Mouse (Mus musculus): Measurements from ENCODE around the gene Gm42421.

Gm42421 gene

DNA sequence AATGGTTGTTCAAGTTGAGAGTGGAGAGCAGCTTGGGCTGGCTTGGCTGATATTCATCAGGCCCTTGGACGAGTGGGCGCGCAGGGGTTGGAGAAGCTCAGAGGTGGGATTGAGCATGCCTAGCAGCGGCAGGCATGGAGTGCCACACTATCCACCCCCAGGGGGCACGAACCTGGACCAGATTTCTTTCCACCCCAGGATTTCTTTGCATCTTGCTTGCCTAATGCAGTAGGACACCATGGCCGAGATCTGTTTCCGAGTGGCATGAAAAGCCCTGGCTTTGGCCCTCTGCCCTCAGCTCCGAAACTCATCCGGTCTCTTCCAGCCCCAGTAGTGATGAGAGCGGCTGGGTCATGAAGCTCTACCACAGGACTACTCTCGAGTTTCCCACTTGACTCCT, 5.4 kb downstream of the Gm42421 start:
- in situ Hi-C loops (cut with MboI, MseI), result no loop called here

DNA sequence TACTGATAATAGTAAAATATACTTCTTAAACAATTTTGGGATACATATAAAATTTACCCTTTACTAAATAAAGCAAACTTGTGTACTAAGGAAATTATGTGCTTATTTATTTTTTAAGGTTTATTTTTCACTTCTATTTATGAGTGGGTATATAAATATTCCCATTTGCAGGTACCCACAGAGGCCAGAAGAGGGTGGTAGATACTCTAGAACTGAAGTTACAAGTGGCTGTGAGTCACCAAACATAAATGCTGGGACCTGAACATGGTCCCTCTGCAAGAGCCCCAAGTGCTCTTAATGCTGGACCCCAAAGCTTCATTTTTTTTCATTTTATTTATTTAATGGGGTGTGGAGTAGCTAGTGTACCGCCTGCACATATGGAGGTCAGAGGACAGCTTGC, 5.9 kb downstream of the Gm42421 start:
- in situ Hi-C loops (cut with MboI, MseI), result no loop called here

- in situ Hi-C loops (cut with MboI, MseI), result no loop called here
These were observed 8.2 kb downstream of the Gm42421 start for GRCm38 (mm10) chr5:143936156-143936555.

DNA sequence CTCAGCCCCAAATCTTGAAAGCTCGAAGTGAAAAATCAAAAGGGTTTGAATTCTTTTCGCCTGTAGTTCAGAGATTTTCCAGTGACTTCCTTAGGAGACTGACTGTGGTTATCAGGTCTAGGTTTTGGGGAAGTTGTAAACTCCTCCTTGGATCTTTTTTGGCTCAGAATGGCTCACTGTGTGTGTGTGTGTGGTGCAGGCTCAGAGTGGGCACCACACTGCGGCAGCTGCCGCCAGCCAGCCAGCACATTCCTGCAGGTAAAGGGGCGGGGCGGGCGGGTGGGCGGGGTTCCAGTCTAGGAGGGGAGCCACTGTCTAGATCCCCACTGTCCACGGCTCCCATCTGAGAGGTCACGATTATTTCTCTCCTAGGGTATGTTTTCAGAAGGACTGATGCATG, 13.6 kb downstream of the Gm42421 start:
- in situ Hi-C loops (cut with MboI, MseI), result no loop called here

DNA sequence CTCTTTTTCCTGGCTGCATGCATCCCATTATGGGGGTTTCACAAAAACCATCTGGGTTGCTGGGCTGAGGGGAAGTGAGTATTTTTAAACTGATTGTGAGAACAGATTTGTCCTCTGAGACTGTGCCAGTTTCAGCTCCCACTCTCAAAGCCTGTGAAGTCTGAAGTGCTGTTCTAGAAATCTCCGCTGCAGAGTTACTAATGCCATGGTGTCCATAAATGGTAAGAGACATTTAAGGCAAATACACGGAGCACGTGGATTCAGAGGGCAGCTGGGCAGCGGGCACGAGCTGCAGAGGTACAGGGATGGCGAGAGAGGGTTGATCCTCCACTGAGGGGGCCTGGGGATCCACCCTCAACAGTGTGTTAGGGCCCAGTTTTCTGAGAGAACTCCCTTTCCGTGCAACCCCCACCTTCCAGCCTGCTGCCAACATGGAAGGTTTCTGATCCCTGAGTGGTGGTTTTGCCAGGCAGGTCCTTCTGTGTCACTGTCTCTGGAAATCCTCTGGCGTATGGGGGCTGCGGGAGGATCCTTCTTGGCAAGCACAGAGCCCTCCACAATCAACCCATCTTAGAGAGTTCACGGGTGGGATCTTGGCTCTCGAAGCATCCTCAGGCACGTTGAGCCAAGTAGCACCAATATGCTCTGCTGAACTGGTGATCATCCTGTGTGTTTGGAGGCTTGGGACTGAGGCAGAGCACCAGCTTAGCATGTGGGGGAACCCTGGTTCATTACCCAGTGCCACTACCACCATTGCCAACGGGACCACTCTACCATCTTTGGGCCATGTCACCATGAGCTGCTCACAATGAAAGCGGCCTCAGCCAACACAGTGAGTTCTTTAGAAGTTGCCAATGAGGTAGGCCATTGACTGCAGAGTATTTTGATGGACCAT, 15.5 kb downstream of the Gm42421 start:
- in situ Hi-C loops (cut with MboI, MseI), result no loop called here

DNA sequence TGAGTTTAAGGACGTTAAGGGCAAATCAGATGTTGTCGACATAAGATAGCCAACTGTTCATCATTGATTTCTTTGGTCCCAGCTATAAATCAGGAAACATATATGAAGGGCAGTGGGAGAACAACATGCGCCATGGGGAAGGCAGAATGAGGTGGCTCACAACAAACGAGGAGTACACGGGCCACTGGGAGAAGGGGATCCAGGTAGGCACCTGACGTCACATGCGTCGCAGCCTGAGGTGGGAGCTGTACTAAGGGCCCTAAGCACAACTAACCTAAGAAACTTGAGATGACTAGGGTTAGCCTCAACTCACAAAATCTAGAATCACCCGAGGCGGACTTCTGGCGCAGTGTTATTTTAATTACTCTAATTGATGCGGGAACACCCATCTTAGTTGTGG, 20.4 kb downstream of the Gm42421 start:
- in situ Hi-C loops (cut with MboI, MseI), result no loop called here

DNA sequence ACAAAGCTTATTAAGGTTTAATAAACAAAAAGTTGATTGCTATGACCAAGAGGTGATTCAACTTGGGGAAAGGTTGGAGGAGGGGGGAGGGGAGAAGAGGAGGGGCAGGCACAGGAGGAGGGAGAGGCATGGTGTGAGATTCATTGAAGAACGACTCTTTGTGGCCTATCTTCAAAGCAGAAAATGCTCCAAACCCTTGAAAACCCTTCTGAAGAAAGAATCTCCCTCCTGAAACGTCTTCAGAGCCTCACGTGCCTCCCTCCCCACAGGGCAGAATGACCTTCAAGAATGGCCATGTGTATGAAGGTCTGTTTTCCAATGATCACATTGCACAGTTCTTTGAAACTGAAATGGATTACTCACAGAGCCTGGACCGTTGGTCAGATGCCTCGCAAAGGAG, 22.0 kb downstream of the Gm42421 start:
- in situ Hi-C loops (cut with MboI, MseI), result no loop called here

DNA sequence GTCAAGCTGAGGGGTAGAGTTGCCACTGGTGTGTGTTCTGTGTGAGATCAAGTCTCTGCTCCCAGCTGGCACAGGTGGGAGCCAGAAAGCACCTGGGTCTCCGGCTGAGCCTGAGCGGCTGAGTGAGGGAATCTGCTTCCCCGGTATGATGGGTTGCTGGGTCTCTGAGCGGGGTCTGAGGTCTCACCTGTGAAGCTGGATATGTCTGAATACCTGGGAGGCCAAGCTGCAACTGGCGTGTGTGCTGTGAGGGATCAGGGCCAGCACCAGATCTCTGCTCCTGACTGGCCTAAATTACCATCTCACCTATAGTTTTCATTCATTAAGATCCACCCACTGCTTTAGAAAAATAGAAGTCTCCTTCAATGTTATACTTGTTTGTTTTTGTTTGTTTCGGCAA, 29.1 kb downstream of the Gm42421 start:
- in situ Hi-C loops (cut with MboI, MseI), result no loop called here

- in situ Hi-C loops (cut with MboI, MseI), result no loop called here
These were observed 31.6 kb downstream of the Gm42421 start for GRCm38 (mm10) chr5:143959551-143959950.

DNA sequence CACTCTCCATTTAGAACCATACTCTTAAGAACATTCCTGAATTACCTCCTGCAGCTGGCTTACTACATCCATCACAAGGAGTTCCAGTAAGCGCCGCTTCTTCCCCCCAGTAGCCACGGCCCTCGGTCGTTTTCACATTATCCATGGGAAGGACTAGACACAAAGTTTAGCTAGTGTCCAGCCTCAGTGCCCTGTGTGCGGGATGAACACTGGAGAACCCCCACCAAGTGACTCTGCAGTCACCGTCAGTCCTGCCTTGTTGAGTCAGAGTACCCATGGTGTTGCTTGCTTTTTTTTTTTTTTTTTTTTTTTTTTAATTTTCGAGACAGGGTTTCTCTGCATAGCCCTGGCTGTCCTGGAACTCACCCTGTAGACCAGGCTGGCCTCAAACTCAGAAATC, 33.2 kb downstream of the Gm42421 start:
- in situ Hi-C loops (cut with MboI, MseI), result no loop called here

DNA sequence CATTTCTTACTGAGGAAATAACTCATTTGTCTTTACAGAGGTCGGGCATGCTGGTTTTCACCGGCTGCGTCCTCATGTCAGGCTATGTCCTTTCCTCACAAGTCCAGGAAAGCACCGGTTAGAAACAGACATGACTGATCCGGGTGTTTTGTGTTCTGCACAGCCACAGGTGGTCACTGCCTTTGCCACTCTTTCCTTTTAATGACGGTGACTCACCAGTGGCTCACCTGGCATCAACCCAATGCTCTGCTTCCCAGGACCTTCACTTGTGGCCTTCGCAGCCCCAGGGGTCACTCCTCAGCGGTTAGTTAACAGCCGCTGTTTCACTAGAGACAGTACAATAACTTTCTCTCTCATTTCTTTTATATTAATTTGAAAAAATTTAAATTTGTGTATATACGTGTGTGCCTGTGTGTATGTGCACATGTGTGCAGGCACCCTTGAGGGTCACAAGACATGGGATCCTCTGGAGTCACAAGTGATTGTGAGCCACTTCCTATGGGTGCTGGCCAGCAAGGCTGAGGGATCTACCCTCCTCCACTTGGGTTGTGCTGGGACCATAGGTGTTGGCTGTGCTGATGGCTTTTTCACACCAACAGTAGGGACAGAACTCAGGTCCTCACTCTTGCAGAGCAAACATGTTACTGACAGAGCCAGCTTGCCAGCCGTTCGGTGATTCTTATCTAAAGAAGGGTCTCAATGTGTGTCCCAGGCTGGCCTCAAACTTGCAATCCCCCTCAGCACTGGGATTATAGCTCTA, 37.8 kb downstream of the Gm42421 start:
- in situ Hi-C loops (cut with MboI, MseI), result no loop called here

DNA sequence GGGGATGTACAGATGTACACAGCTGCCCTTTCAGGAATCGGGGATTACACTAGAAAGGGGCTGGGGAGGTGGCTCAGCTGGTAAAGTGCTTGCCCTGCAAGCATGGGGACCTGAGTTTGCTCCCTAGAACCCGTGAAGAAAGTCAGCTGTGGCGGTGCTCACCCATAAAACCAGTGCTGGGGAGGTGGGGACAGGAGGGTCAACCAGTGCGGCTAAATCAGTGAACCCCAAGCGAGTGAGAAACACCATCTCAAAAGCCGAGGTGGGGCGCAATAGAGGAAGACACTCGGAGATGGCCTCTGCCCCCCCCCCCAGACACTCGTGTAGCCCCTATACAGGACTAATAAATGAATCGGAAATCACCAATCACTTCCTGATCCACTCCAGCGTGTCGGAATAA, 38.7 kb downstream of the Gm42421 start:
- in situ Hi-C loops (cut with MboI, MseI), result no loop called here

- in situ Hi-C loops (cut with MboI, MseI), result no loop called here
These were observed 44.7 kb downstream of the Gm42421 start for GRCm38 (mm10) chr5:143972628-143973027.

DNA sequence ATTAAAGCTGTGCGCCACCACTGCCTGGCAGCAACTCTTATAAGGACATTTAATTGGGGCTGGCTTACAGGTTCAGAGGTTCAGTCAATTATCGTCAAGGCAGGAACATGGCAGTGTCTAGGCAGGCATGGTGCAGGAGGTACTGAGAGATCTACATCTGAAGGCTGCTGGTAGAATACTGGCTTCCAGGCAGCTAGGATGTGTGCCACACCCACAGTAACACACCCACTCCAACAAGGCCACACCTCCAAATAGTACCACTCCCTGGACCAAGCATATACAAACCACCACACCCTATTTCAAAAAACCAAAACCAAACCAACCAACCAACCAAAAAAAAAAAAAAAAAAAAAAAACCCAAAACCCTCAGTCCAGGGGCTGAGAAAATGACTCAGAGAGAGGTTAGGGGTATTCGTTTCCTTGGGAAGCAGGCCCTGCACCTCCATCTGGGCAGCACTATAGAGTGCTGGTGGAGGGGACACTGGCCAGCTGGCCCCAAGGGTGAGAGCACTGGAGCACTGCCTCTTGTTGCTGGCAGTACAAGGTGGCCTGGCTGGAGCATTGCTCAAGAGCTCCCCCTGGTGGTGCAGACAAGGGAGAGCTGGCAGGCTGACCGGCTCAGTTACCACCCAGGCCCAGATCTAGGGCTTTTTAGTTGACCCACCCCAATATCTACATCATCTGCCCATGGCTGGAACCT, 47.1 kb downstream of the Gm42421 start:
- in situ Hi-C loops (cut with MboI, MseI), result no loop called here

GRCm38 (mm10) chr5:143975631-143975933, 47.6 kb downstream of the Gm42421 start:
- in situ Hi-C loops (cut with MboI, MseI), result no loop called here

GRCm38 (mm10) chr5:143976232-143976631, 48.3 kb downstream of the Gm42421 start:
- in situ Hi-C loops (cut with MboI, MseI), result no loop called here

DNA sequence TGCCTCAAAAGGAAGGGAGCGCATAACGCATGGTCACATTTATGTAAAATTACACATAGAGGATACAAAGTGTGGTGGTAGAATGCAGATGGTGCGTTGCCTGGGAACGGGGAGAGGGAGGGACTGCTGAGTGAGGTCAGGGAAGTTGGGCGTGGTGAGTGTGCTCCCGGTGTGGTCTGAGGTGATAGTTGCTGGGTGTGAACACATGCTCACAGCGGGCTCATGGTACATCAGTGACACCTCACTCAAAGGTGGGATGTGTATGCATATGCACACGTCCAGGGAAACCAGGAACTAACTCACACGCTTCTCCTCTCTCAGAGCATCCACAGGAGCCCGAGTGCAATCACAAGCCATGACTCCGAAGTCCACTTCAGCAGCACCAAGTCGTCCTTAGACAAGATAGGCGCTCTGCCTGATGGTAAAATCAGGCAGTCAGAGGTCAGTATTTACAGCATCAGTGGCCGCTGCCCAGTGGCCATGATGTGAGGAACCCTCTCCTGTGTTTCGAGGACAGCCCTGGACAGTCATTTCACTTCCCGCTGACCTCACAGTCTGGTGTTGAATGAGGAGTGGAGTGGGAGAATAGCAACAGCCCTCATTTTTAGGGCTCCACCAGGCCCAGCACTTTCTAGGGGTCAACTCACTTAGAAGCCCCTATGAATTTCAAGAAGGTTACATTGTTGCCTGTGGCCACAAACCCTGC, 48.9 kb downstream of the Gm42421 start:
- in situ Hi-C loops (cut with MboI, MseI), result no loop called here

- in situ Hi-C loops (cut with MboI, MseI), result no loop called here
These were observed 52.9 kb downstream of the Gm42421 start for GRCm38 (mm10) chr5:143980858-143981257.

DNA sequence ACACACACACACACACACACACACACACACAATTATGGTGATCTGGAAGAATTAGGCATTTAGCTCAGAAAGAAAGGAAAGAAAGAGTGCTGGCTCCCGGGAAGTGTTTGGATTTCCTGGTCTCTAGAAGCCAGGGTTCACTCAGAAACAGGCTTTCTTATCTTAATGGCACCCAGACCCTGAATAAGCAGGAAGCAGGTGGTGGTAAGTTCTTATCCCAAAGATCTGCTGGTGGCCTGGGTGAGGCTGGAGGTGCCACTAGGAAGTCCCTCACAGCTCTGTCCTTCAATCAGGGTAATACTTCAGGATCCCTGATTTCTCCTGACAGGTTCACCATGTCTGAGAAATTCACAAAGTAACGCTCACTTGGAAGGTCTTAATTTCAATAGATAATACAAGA, 54.4 kb downstream of the Gm42421 start:
- in situ Hi-C loops (cut with MboI, MseI), result no loop called here

DNA sequence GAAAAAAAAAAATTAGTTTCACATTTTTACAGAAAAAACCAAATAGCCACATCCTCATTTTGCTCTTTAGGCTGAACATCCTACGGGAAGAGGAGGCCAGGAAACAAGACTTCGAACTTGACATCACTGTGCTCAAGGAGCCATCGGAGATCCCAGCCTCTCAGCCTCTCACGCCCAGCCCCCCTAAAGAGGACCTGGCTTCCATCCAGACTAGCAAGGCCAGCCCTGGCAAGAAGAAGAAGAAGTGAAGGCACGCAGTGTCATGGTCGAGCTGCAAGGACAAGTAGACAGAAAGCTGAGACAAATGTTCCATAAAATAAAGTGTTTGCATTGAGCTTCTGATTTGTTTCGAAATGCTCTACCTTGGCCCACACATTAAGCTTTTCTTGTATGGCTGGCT, 57.4 kb downstream of the Gm42421 start:
- in situ Hi-C loops (cut with MboI, MseI), result no loop called here
